Mouse (Mus musculus) heart, adult 11 months (tissue): ENCODE data around the gene Hist3h2ba.

Experiments used
- DNase-seq: peaks from one replicate; pipeline ENCODE4 v3.0.0; 2022

Hist3h2ba gene

GRCm38 (mm10) chr11:58948542-58949479 lies at the start of gene Hist3h2ba:
Gene Hist3h2ba (plus strand): TSS chr11:58948920.
- DNase-seq, result peak; percentile 97

GRCm38 (mm10) chr11:58901080-58901479 lies 47.6 kb upstream of the Hist3h2ba start:
- no peak for DNase-seq

GRCm38 (mm10) chr11:58903511-58904409 lies 45.0 kb upstream of the Hist3h2ba start, which contains the start of gene Zfp39:
Gene Zfp39 (minus strand): TSS chr11:58904225.
- DNase-seq, result peak; percentile 100

- no peak for DNase-seq
Measured at GRCm38 (mm10) chr11:58904410-58904718, 44.4 kb upstream of the Hist3h2ba start.

- peak; percentile 95 for DNase-seq
Measured at GRCm38 (mm10) chr11:58904838-58905237, 43.9 kb upstream of the Hist3h2ba start.

GRCm38 (mm10) chr11:58913776-58914175 lies 34.9 kb upstream of the Hist3h2ba start:
- DNase-seq, result no peak

- no peak for DNase-seq
Measured at GRCm38 (mm10) chr11:58914461-58915028, 34.2 kb upstream of the Hist3h2ba start.

GRCm38 (mm10) chr11:58916879-58917744 lies 31.6 kb upstream of the Hist3h2ba start:
- DNase-seq, result no peak

GRCm38 (mm10) chr11:58917745-58918366 lies 30.9 kb upstream of the Hist3h2ba start, which contains the start of gene Btnl10:
Gene Btnl10 (plus strand): TSS chr11:58917908.
- peak; percentile 70 for DNase-seq

GRCm38 (mm10) chr11:58918759-58919158 lies 30.0 kb upstream of the Hist3h2ba start:
- DNase-seq, result no peak

GRCm38 (mm10) chr11:58922420-58922819 lies 26.3 kb upstream of the Hist3h2ba start:
- DNase-seq, result no peak

GRCm38 (mm10) chr11:58926651-58927050 lies 22.1 kb upstream of the Hist3h2ba start:
- no peak for DNase-seq

GRCm38 (mm10) chr11:58927053-58927452 lies 21.7 kb upstream of the Hist3h2ba start:
- DNase-seq, result no peak

- DNase-seq, result peak; percentile 97
Measured at GRCm38 (mm10) chr11:58927790-58928651, 20.7 kb upstream of the Hist3h2ba start.

GRCm38 (mm10) chr11:58929055-58929454 lies 19.7 kb upstream of the Hist3h2ba start:
- DNase-seq, result peak; percentile 91

- DNase-seq, result no peak
Measured at GRCm38 (mm10) chr11:58929641-58930040, 19.1 kb upstream of the Hist3h2ba start.

GRCm38 (mm10) chr11:58930254-58930653 lies 18.5 kb upstream of the Hist3h2ba start:
- no peak for DNase-seq

GRCm38 (mm10) chr11:58931576-58931975 lies 17.1 kb upstream of the Hist3h2ba start:
- DNase-seq, result no peak

GRCm38 (mm10) chr11:58937909-58938308 lies 10.8 kb upstream of the Hist3h2ba start:
- DNase-seq, result no peak

GRCm38 (mm10) chr11:58938322-58939087 lies 10.2 kb upstream of the Hist3h2ba start, which contains the start of gene Rnf187:
Gene Rnf187 (minus strand): TSS chr11:58938916.
- peak; percentile 99 for DNase-seq
